Mouse (Mus musculus): ENCODE data around the gene Arhgap18.
"Not testable (repeated sequence)": the region's sequence is repeated elsewhere in the genome, so short reads cannot be mapped to it uniquely, and the experiment has no call there.

Arhgap18 gene

GRCm38 (mm10) chr10:26893091-26893490, 139.9 kb downstream of the Arhgap18 start:
- intact Hi-C loops (cut with DNase I), result loop anchor here (10.0 kb wide), 1 partner anchor 398 kb away; no protein-coding TSS in a partner anchor

GRCm38 (mm10) chr10:26895726-26896125, 142.5 kb downstream of the Arhgap18 start:
- intact Hi-C loops (cut with DNase I), result loop anchor here (10.0 kb wide), 1 partner anchor 401 kb away; no protein-coding TSS in a partner anchor

- intact Hi-C loops (cut with DNase I), result no loop called here
Observed at GRCm38 (mm10) chr10:26900426-26900825, 147.2 kb downstream of the Arhgap18 start.

- intact Hi-C loops (cut with DNase I), result no loop called here
Observed at GRCm38 (mm10) chr10:26903781-26904180, 150.6 kb downstream of the Arhgap18 start.

- intact Hi-C loops (cut with DNase I), result loop anchor here (10.0 kb wide), 1 partner anchor 84 kb away; no protein-coding TSS in a partner anchor
Observed at GRCm38 (mm10) chr10:26911176-26911575, 158.0 kb downstream of the Arhgap18 start.

DNA sequence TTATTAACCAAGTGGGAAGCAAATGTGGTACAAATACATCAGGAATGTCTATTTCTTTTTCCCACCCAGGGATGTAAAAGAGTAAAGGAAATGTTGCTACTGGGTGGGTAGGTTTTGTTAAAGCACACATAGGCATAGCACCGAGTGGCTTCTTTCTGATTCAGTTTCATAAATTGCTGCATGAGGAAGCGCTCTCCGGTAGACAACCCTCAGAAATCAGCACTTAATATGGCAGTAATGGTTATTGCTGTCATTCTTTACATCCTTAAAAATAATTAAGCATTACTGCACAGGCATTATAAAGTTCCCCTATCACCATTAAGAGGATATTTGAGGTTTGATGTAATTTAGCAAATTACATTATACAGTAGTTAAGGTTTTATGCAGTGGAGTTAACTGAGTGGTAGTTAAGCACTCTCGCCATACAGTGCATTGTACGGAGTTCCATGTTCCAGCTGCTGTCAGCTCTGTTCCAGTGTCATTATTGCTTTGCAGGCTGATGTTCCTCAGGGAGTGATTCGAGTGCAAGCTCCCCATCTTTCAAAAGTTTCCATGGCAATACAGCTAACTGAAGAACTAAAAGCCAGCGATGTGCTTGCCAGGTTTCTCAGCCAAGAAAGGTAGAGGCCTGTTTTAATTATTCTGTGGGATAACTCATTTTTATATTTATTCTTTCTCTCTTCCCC, 159.0 kb downstream of the Arhgap18 start:
- intact Hi-C loops (cut with DNase I), result loop anchor here (10.0 kb wide), 1 partner anchor 83 kb away; no protein-coding TSS in a partner anchor

DNA sequence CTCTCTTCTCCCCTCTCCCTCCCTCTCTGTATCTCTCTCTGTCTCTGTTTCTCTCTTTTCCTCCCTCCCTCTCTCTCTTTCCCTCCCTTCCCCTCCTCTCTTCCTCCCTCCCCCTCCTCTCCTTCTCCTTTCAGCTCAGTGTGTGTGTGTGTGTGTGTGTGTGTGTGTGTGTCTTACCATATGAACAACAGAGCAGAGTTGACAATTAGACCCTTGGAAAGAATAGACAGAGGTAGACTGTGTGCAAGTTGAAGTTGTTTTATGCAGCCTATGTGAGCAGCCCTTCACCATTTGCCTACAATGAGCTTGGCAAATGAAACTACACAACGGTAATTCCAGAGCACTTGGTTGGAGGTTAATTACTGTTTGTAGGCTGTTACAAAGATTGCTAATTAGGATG, 159.6 kb downstream of the Arhgap18 start:
- intact Hi-C loops (cut with DNase I), result loop anchor here (10.0 kb wide), 1 partner anchor 82 kb away; no protein-coding TSS in a partner anchor

DNA sequence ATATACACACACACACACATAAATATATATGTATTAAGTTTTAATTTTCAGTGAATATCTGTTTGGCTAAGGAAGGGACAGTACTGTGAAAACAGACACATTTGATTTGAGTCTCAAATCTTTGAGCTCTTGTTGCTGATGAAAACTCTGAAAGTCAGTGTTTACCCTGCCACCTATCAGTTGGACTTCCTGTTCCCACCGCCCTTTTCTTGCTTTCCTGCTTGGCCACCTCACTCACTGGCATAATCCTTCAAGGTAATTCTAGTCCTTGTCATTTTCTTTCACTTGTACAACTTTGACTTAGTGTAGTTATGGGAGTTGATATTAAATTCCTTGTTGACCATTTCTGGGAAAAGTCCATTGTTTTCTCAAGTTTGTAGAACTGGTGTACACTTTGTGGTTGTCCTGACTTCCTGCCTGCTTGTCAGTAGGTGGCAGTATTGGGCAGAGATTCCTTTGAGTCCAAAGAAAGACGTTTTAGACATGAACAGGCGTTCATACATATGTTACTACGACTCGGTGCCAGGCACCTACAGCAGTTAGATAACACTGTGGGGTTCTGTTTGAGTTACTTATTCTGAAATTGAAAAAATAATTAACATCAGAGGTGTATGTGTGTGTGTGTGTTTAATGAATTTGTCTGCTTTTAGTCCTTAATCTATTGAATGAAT, 166.2 kb downstream of the Arhgap18 start:
- intact Hi-C loops (cut with DNase I), result loop anchor here (10.0 kb wide), 1 partner anchor 75 kb away; no protein-coding TSS in a partner anchor

GRCm38 (mm10) chr10:26920383-26920979, 167.3 kb downstream of the Arhgap18 start:
- intact Hi-C loops (cut with DNase I), result loop anchor here (5.0 kb wide), 1 partner anchor 92 kb away; no protein-coding TSS in a partner anchor

DNA sequence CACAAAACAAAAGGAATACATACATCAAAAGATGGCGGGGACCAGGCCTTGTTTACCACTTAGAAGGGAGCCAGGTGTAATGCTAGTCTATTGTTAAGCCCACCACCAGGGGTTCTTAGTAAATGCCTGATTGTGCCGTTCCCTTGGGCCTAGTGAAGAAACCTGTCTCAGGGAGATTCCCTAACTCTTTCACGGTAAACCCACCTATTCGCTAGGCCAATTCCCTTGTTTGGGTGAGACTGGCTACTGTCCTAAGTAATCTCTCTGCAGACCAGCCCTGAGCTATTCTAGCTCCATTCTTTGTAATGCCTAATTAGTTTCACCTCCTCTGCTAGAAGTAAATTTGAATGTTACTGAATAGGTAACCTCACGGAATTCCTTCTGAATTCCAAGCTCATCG, 182.8 kb downstream of the Arhgap18 start:
- intact Hi-C loops (cut with DNase I), result not testable (repeated sequence)

DNA sequence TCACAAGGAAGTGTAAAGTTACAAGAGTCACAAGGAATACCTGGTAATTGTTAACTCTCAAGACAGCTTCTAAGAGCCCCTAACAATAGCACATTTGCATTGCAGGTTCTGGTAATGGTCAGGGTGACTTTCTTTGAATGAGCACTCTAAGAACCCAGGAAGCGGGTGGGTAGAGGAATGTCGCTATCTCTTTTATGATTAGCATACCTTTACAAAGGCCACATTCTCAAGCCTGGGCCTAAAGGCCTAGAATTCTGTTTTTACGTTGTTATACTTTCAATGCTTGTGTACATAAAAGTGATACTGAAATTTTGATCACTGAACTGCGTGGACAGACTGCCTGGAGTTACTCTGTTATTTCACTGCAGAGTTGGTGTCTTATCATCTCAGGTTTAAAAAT, 185.2 kb downstream of the Arhgap18 start:
- intact Hi-C loops (cut with DNase I), result not testable (repeated sequence)

DNA sequence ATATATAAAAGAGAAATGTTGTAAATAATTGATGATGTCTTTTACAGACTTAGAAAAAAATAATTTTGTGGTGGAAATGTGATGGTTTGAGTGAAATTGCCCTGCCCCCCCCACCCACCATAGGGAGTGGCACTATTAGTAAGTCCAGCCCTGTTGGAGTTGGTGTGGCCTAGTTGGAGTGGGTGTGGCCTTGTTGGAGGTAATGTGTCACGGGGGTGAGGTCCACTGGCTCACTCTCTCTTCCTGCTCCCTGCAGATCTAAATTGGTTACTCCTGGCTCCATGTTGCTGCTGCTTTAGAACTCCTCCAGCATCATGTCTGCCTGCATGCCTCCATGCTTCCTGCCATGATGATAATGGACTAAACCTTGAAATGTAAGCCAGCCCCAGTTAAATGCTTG, 186.3 kb downstream of the Arhgap18 start:
- intact Hi-C loops (cut with DNase I), result no loop called here

GRCm38 (mm10) chr10:26948331-26948730, 195.1 kb downstream of the Arhgap18 start:
- intact Hi-C loops (cut with DNase I), result no loop called here

- intact Hi-C loops (cut with DNase I), result no loop called here
Observed at GRCm38 (mm10) chr10:26949667-26950066, 196.4 kb downstream of the Arhgap18 start.

- intact Hi-C loops (cut with DNase I), result no loop called here
Observed at GRCm38 (mm10) chr10:26950448-26950847, 197.2 kb downstream of the Arhgap18 start.

DNA sequence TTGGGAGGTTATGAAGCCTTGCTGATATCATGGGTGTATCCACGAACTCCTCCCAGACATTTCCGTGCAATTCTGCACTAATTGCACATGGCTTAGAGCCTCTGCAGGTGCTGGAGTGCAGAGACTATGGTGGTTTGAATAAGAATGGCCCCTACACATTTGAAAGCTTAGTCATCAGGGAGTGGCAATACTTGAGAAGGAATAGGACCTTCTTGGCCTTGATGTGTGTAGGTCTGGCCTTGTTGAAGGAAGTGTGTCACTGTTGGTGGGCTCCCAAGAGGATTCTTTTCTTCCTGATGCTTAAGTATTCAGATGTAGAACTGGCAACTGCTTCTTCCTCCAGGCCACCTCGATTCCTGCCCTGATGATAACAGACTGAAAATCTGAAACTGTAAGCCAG, 205.3 kb downstream of the Arhgap18 start:
- intact Hi-C loops (cut with DNase I), result no loop called here

Data from adrenal gland (tissue).